Mouse (Mus musculus) neural tube, embryonic 12.5 days (tissue): Measurements from ENCODE around the gene Gm10471. TPM values are rescaled to one million over a fixed set of nuclear protein-coding genes. Genes with fewer than 3 reads are reported as not detected.
"Not testable (repeated sequence)": the region's sequence is repeated elsewhere in the genome, so short reads cannot be mapped to it uniquely, and the experiment has no call there.

Experiments used
- ATAC-seq: fragments of 200-750 bp; cut with Nextera tagmentation; 2 replicates; pipeline ENCODE4 v1.8.0; 2017; ENCODE audit warnings: low read depth, mild to moderate bottlenecking, moderate TSS enrichment, moderate library complexity; ENCODE audit not compliant: low FRiP score
- H3K27ac ChIP-seq: fragments of 300-500 bp; sonication (generic); 2 replicates; pipeline ENCODE4 v1.5.1; 2016
- H3K27me3 ChIP-seq: fragments of 300-500 bp; sonication (generic); replicated peaks from 2 replicates; pipeline ENCODE4 v1.6.1; 2016; ENCODE audit warnings: mild to moderate bottlenecking
- H3K36me3 ChIP-seq: fragments of 300-500 bp; sonication (generic); 2 replicates; pipeline ENCODE4 v1.6.1; 2016; ENCODE audit warnings: mild to moderate bottlenecking
- H3K4me1 ChIP-seq: fragments of 300-500 bp; sonication (generic); 2 replicates; pipeline ENCODE4 v1.6.1; 2016
- H3K4me2 ChIP-seq: fragments of 300-500 bp; sonication (generic); replicated peaks from 2 replicates; pipeline ENCODE4 v1.6.1; 2016; ENCODE audit warnings: mild to moderate bottlenecking
- H3K4me3 ChIP-seq: fragments of 300-500 bp; sonication (generic); 2 replicates; pipeline ENCODE4 v1.5.1; 2016
- H3K9ac ChIP-seq: fragments of 300-500 bp; sonication (generic); 2 replicates; pipeline ENCODE4 v1.6.1; 2016; ENCODE audit warnings: mild to moderate bottlenecking
- H3K9me3 ChIP-seq: fragments of 300-500 bp; sonication (generic); 2 replicates; pipeline ENCODE4 v1.6.1; 2016; ENCODE audit warnings: mild to moderate bottlenecking
- WGBS: fragments of 180-500 bp; shearing (Covaris S2); methylation state at CpG from one replicate; pipeline ENCODE4 v1.1.7; 2016; 5-methylcytosine and 5-hydroxymethylcytosine counted together
- polyA plus RNA-seq: library from polyadenylated mRNA; unstranded; fragments of >200 nt; fragmentation: Nextera tagmentation; extraction: Ambion mirVana; gene quantifications from 2 replicates; pipeline ENCODE4 v1.2.1, GENCODE M21; 2016

The Gm10471 gene
- polyA plus RNA-seq: not detected in 2 replicates

- H3K27me3 ChIP-seq, H3K27ac ChIP-seq, ATAC-seq, H3K36me3 ChIP-seq, H3K4me3 ChIP-seq, H3K9me3 ChIP-seq, H3K9ac ChIP-seq, H3K4me1 ChIP-seq, H3K4me2 ChIP-seq: not testable (repeated sequence)
- WGBS: 79% methylated on average over 1 of the region's 1 CpGs
Observed at GRCm38 (mm10) chr5:26089191-26089590, at the start of gene Gm10471. TSS of gene Gm10471 (minus strand) at chr5:26089291.

- not testable (repeated sequence) for H3K9ac ChIP-seq, ATAC-seq, H3K36me3 ChIP-seq, H3K9me3 ChIP-seq, H3K4me3 ChIP-seq, H3K4me2 ChIP-seq, H3K4me1 ChIP-seq, H3K27ac ChIP-seq, H3K27me3 ChIP-seq
- WGBS: no CpG with 5 or more reads among the region's 3 CpGs
Observed at GRCm38 (mm10) chr5:26121321-26121720, 32.2 kb upstream of the Gm10471 start, which contains the start of gene Gm10220. TSS of gene Gm10220 (minus strand) at chr5:26121421.

GRCm38 (mm10) chr5:26105262-26105661 lies 16.2 kb upstream of the Gm10471 start, which contains the start of gene 5031410I06Rik:
TSS of gene 5031410I06Rik (minus strand) at chr5:26105362.
- WGBS: no CpG with 5 or more reads among the region's 3 CpGs
- not testable (repeated sequence) for H3K4me2 ChIP-seq, H3K4me1 ChIP-seq, H3K36me3 ChIP-seq, H3K27ac ChIP-seq, H3K4me3 ChIP-seq, H3K27me3 ChIP-seq, H3K9me3 ChIP-seq, H3K9ac ChIP-seq, ATAC-seq

GRCm38 (mm10) chr5:26079023-26079422 lies 10.1 kb downstream of the Gm10471 start:
- H3K27me3 ChIP-seq, H3K9me3 ChIP-seq, H3K9ac ChIP-seq, H3K27ac ChIP-seq, H3K4me1 ChIP-seq, H3K36me3 ChIP-seq, H3K4me2 ChIP-seq, H3K4me3 ChIP-seq, ATAC-seq: not testable (repeated sequence)

- WGBS: 86% methylated on average over 24 of the region's 24 CpGs
- Histone ChIP-seq H3K27ac (no peak overlapping the region), H3K27me3 (no peaks in the 10 kb centered on the region), H3K36me3 (no peaks in the 10 kb centered on the region), H3K4me2 (no peak overlapping the region), H3K4me1 (no peaks in the 10 kb centered on the region), H3K9me3 (0 out of 2 replicates have a peak, but pooled peaks cover 6% of the 10 kb centered on the region), H3K9ac (no peak overlapping the region), H3K4me3 (no peak overlapping the region)
- no peak for ATAC-seq
Observed at GRCm38 (mm10) chr5:26070716-26071115, 18.4 kb downstream of the Gm10471 start.

GRCm38 (mm10) chr5:26058481-26058880 lies 30.6 kb downstream of the Gm10471 start, which contains the start of gene Gm7347:
TSS of gene Gm7347 (minus strand) at chr5:26058581.
- H3K4me1 ChIP-seq, H3K9ac ChIP-seq, H3K9me3 ChIP-seq, ATAC-seq, H3K27ac ChIP-seq, H3K36me3 ChIP-seq, H3K4me2 ChIP-seq, H3K27me3 ChIP-seq, H3K4me3 ChIP-seq: not testable (repeated sequence)
- WGBS: no CpG with 5 or more reads among the region's 2 CpGs

- H3K9ac ChIP-seq, H3K27me3 ChIP-seq, H3K9me3 ChIP-seq, H3K4me2 ChIP-seq, H3K36me3 ChIP-seq, H3K27ac ChIP-seq, H3K4me1 ChIP-seq, H3K4me3 ChIP-seq, ATAC-seq: not testable (repeated sequence)
- 81% methylated on average over 2 of the region's 2 CpGs for WGBS
Observed at GRCm38 (mm10) chr5:26039458-26039857, 49.6 kb downstream of the Gm10471 start, which contains the start of gene Speer4a. TSS of gene Speer4a (minus strand) at chr5:26039558.

Other genes with a start within 250 kb of the Gm10471 start
- gene Gm21663, start 146.9 kb downstream of the Gm10471 start, polyA plus RNA-seq: not detected in 2 replicates
- gene Gm21671, start 134.9 kb downstream of the Gm10471 start, polyA plus RNA-seq: 0.09 TPM in 1 of 2 replicates, not detected in the other
- gene Gm21680, start 116.6 kb downstream of the Gm10471 start, polyA plus RNA-seq: 0.06 TPM in 1 of 2 replicates, not detected in the other
- gene Gm21698, start 100.6 kb downstream of the Gm10471 start, polyA plus RNA-seq: not detected in 2 replicates
- gene Gm1979, start 84.5 kb downstream of the Gm10471 start, polyA plus RNA-seq: not detected in 2 replicates
- not detected in 2 replicates for gene Gm5862, start 66.4 kb downstream of the Gm10471 start, polyA plus RNA-seq
- gene Speer4a, start 49.7 kb downstream of the Gm10471 start, polyA plus RNA-seq: not detected in 2 replicates
- gene Gm7347, start 30.7 kb downstream of the Gm10471 start, polyA plus RNA-seq: 0.06 TPM in 1 of 2 replicates, not detected in the other
- not detected in 2 replicates for gene 5031410I06Rik, start 16.1 kb upstream of the Gm10471 start, polyA plus RNA-seq
- gene Gm10220, start 32.1 kb upstream of the Gm10471 start, polyA plus RNA-seq: 0.13 TPM in 1 of 2 replicates, not detected in the other
- not detected in 2 replicates for gene Gm7361, start 168.4 kb upstream of the Gm10471 start, polyA plus RNA-seq